Mouse (Mus musculus) liver, embryonic 13.5 days (tissue): ENCODE data around the gene Timm50. TPM values are rescaled to one million over a fixed set of nuclear protein-coding genes. Genes with fewer than 3 reads are reported as not detected.
A peak's percentile ranks its signal among the peaks of the same experiment; 100 is the strongest.

ENCODE experiments used
- ATAC-seq: fragments of 200-750 bp; cut with Nextera tagmentation; 2 replicates; pipeline ENCODE4 v1.8.0; 2017; ENCODE audit warnings: low read depth, mild to moderate bottlenecking, moderate number of reproducible peaks, moderate library complexity
- DNase-seq: peaks from one replicate; pipeline ENCODE4 v3.0.0; 2022
- H3K27ac ChIP-seq: fragments of 300-500 bp; sonication (generic); 2 replicates; pipeline ENCODE4 v1.5.1; 2015; ENCODE audit warnings: moderate library complexity, mild to moderate bottlenecking, inconsistent platforms
- H3K27me3 ChIP-seq: fragments of 300-500 bp; sonication (generic); 2 replicates; pipeline ENCODE4 v1.6.1; 2015; ENCODE audit warnings: mild to moderate bottlenecking, inconsistent platforms
- H3K36me3 ChIP-seq: fragments of 300-500 bp; sonication (generic); 2 replicates; pipeline ENCODE4 v1.6.1; 2015; ENCODE audit warnings: mild to moderate bottlenecking, inconsistent platforms
- H3K4me1 ChIP-seq: fragments of 300-500 bp; sonication (generic); replicated peaks from 2 replicates; pipeline ENCODE4 v1.6.1; 2015; ENCODE audit warnings: inconsistent platforms
- H3K4me2 ChIP-seq: fragments of 300-500 bp; sonication (generic); 2 replicates; pipeline ENCODE4 v1.6.1; 2015; ENCODE audit warnings: inconsistent platforms, mild to moderate bottlenecking, moderate library complexity
- H3K4me3 ChIP-seq: fragments of 300-500 bp; sonication (generic); replicated peaks from 2 replicates; pipeline ENCODE4 v1.5.1; 2015; ENCODE audit warnings: mild to moderate bottlenecking, inconsistent platforms
- H3K9ac ChIP-seq: fragments of 300-500 bp; sonication (generic); 2 replicates; pipeline ENCODE4 v1.6.1; 2015; ENCODE audit warnings: mild to moderate bottlenecking, inconsistent platforms
- H3K9me3 ChIP-seq: fragments of 300-500 bp; sonication (generic); replicated peaks from 2 replicates; pipeline ENCODE4 v1.6.1; 2016; ENCODE audit warnings: inconsistent platforms
- WGBS: fragments of 180-500 bp; shearing (Covaris S2); methylation state at CpG from one replicate; pipeline ENCODE4 v1.1.7; 2015; ENCODE audit not compliant: insufficient replicate concordance; 5-methylcytosine and 5-hydroxymethylcytosine counted together
- polyA plus RNA-seq: library from polyadenylated mRNA; unstranded; fragments of >200 nt; fragmentation: Nextera tagmentation; extraction: Ambion mirVana; gene quantifications from 2 replicates; pipeline ENCODE4 v1.2.1, GENCODE M21; 2015

Gene Timm50
- polyA plus RNA-seq = 114 and 118 TPM in 2 replicates

DNA sequence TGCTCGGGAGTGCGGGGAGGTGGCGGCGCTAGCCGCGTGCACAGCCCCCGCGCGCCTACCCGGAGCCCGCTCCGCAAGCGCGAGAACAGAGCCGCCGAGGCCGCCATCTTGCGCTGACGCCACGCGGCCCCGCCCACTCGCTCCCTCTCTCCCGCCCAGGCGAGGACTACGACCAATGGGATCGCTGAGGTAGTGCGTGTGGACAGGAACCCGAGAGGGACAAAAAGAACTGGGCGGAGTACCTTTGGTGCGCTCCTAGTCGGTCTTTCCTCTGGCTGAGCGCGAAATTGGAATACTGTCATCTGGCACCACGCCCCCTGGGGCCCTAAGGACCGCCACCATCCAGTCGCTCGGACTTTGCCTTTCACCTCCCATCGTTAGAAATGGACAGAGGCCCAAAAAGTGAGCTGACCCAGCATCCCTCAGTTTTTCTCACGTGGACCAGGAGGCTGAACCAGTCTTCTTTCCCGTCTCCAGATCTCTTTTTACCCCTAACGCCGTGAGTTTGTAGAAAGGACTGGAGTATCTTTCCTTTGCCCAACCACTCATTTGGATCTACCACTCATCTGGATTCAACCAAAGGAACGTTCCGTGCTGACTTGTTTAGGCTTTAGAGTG is at the start of gene Timm50:
Timm50 (minus strand) TSS at position 147 of the 618 bp plus-strand sequence.
- DNase-seq = peak; percentile 96
- Histone ChIP-seq H3K36me3 (peaks cover 69% of the 10 kb centered on the region), H3K4me2 (peak within 1 kb of the TSS; percentile 92), H3K9ac (peak within 1 kb of the TSS; percentile 92), H3K4me1 (peaks cover 31% of the 10 kb centered on the region), H3K9me3 (no peaks in the 10 kb centered on the region), H3K27me3 (no peaks in the 10 kb centered on the region), H3K4me3 (peak within 1 kb of the TSS; percentile 90), H3K27ac (peak within 1 kb of the TSS; percentile 76)
- WGBS = under 1% methylated on average over 45 of the region's 45 CpGs
- ATAC-seq = peak; percentile 96

DNA sequence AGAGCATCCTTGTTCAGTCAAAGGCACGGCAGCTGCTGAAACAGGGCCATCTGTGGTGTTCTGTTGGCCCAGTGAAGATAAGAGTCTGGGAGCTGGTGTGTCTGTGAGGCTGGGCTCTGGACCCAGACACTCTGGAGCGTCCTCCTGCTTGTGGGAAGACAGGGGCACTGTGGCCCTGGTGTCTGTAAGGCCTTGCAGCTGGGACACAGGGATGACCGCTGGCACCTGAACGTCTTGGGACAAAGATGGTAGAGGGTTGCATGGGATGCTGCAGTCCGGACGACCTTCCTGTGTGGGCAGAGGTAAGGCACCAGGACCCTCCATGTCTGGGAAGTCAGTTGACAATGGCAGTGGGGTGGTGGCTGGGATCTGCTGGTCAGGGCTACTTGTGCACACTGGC is 48.4 kb upstream of the Timm50 start:
- Histone ChIP-seq H3K4me2 (no peak overlapping the region), H3K9me3 (no peaks in the 10 kb centered on the region), H3K27ac (no peak overlapping the region), H3K27me3 (no peaks in the 10 kb centered on the region), H3K9ac (no peak overlapping the region), H3K36me3 (peaks cover 25% of the 10 kb centered on the region), H3K4me1 (peaks cover 27% of the 10 kb centered on the region), H3K4me3 (no peak overlapping the region)
- 78% methylated on average over 6 of the region's 6 CpGs for WGBS
- ATAC-seq = no peak
- DNase-seq = no peak

DNA sequence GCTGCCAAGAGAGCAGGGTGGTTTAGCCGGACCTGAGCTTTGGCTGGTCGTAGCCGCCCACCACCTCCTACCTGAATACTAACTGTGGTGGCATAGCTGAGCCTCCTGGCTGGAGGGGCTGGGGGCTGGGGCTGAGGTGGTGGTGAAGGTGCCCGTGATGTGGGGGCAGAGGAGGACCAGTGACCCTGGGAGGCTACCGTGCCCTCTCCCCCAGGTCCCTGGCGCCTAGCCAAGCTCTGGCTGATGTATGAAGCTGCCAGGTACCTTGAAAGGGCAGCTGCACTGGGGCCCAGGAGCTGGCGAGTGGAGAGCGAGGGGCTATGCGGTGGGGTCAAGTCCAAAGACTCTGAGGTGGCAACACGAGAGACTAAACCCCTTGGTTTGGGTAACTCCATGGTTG is 48.0 kb upstream of the Timm50 start:
- Histone ChIP-seq H3K36me3 (peaks cover 29% of the 10 kb centered on the region), H3K9ac (no peak overlapping the region), H3K4me1 (peaks cover 27% of the 10 kb centered on the region), H3K27ac (no peak overlapping the region), H3K4me2 (no peak overlapping the region), H3K4me3 (no peak overlapping the region), H3K9me3 (no peaks in the 10 kb centered on the region), H3K27me3 (no peaks in the 10 kb centered on the region)
- WGBS = 79% methylated on average over 10 of the region's 10 CpGs
- ATAC-seq = no peak
- no peak for DNase-seq

DNA sequence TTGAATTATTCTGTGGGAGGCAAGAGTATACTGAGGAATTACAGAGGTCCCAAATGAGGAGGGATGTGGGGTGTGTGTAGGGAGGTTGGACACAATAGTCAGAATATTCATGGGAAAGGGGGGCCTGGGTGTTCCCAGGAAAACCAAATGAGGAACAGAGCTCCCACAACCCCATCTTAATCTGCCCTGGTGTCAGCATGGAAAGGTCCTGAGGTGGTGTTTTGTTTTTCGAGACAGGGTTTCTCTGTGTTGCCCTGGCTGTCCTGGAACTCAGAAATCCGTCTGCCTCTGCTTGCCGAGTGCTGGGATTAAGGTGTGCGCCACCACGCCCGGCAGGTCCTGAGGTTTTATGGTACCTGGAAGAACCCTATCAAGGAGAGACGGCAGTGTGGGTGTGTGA is 46.6 kb upstream of the Timm50 start:
- Histone ChIP-seq H3K9ac (no peak overlapping the region), H3K4me2 (no peak overlapping the region), H3K27ac (peak overlapping the region; percentile 75; the same call in 1 of the 2 replicates), H3K9me3 (no peaks in the 10 kb centered on the region), H3K4me3 (no peak overlapping the region), H3K27me3 (no peaks in the 10 kb centered on the region), H3K4me1 (peaks cover 33% of the 10 kb centered on the region), H3K36me3 (peaks cover 43% of the 10 kb centered on the region)
- 53% methylated on average over 7 of the region's 7 CpGs for WGBS
- DNase-seq = no peak
- no peak for ATAC-seq

DNA sequence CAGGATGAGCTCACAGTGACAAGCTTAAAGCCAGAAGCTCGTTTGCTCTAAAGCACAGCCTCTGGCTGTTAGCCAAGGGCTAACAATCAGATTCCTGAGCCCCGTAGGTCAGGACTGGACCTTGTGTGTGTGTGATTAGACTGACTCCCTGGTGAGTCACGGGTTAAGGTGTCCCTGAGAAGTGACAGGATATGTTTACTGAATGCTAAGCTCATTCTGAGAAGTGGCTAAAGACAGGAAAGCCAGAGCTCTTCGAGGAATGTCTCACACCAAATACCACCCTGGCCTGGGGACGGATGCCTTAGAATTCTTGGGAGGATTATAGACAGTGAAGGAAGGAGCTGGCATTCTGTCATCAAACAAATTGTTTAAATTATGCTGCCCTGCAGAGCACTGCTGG is 46.1 kb upstream of the Timm50 start:
- no peak overlapping the region for H3K4me3 ChIP-seq
- peak overlapping the region; percentile 23; the same call in 1 of the 2 replicates for H3K4me2 ChIP-seq
- no peaks in the 10 kb centered on the region for H3K9me3 ChIP-seq
- peaks cover 48% of the 10 kb centered on the region for H3K36me3 ChIP-seq
- H3K27ac ChIP-seq = peak overlapping the region; percentile 75
- peaks cover 38% of the 10 kb centered on the region for H3K4me1 ChIP-seq
- H3K27me3 ChIP-seq = no peaks in the 10 kb centered on the region
- ATAC-seq (peak; percentile 19; the same call in 1 of the 2 replicates), DNase-seq (no peak)
- H3K9ac ChIP-seq = no peak overlapping the region
- 13% methylated on average over 5 of the region's 5 CpGs for WGBS

GRCm38 (mm10) chr7:28356981-28357380 is 45.1 kb upstream of the Timm50 start:
- WGBS = 24% methylated on average over 5 of the region's 5 CpGs
- H3K9ac ChIP-seq = 0 out of 2 replicates have a peak overlapping the region, but pooled peaks have one; percentile 9
- H3K27ac ChIP-seq = peak overlapping the region; percentile 75
- H3K4me3 ChIP-seq = no peak overlapping the region
- no peak overlapping the region for H3K4me2 ChIP-seq
- no peaks in the 10 kb centered on the region for H3K9me3 ChIP-seq
- peaks cover 48% of the 10 kb centered on the region for H3K4me1 ChIP-seq
- ATAC-seq (no peak), DNase-seq (no peak)
- H3K36me3 ChIP-seq = peaks cover 55% of the 10 kb centered on the region
- H3K27me3 ChIP-seq = no peaks in the 10 kb centered on the region

DNA sequence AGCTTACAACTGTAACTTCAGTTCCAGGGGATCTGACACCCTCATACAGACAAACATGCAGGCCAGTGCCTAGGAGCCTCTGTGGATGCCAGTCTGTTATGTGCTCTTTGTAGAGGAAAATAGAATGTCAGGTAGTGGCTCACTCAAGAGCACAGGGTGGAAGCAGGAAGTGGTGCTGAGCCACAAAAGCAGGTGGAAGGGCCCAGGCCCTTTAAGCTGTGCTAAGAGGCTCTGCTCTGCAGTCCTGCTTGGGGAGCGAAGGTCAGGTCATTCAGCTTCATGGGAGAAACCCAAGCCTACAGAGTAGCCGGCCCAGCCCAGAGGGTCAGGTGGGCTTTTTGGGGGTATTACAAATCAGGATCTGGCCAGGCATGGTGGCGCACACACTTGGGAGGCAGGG is 43.3 kb upstream of the Timm50 start:
- H3K27me3 ChIP-seq = no peaks in the 10 kb centered on the region

DNA sequence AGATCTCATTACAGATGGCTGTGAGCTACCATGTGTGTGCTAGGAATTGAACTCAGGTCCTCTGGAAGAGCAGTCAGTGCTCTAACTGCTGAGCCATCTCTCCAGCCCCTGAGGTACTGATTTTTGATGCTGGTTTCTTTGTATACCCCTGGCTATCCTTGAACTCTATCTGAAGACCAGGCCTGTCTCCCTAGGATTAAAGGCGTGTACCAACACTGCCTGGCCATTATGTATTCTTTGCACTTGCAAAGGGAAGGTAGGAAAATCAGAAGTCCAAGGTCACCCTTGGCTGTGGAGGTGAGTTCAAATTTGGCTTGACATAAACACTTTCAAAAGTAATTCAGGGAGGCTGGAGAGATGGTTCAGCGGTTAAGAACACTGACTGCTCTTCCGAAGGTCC is 42.7 kb upstream of the Timm50 start:
- no peak overlapping the region for H3K4me2 ChIP-seq
- H3K4me3 ChIP-seq = no peak overlapping the region
- H3K27me3 ChIP-seq = no peaks in the 10 kb centered on the region
- WGBS = 84% methylated on average over 3 of the region's 3 CpGs
- H3K36me3 ChIP-seq = peaks cover 39% of the 10 kb centered on the region
- H3K9me3 ChIP-seq = no peaks in the 10 kb centered on the region
- H3K9ac ChIP-seq = no peak overlapping the region
- H3K4me1 ChIP-seq = peaks cover 63% of the 10 kb centered on the region
- no peak overlapping the region for H3K27ac ChIP-seq
- DNase-seq = no peak
- ATAC-seq = no peak

More for the DNA sequence above, 43.3 kb upstream of the Timm50 start:
- DNase-seq = no peak
- WGBS = 77% methylated on average over 3 of the region's 3 CpGs
- no peak overlapping the region for H3K4me3 ChIP-seq
- peak overlapping the region; percentile 29; the same call in 1 of the 2 replicates for H3K27ac ChIP-seq
- H3K36me3 ChIP-seq = peaks cover 44% of the 10 kb centered on the region
- no peak overlapping the region for H3K9ac ChIP-seq
- no peak overlapping the region for H3K4me2 ChIP-seq
- no peak for ATAC-seq
- H3K4me1 ChIP-seq = peaks cover 57% of the 10 kb centered on the region
- H3K9me3 ChIP-seq = no peaks in the 10 kb centered on the region

DNA sequence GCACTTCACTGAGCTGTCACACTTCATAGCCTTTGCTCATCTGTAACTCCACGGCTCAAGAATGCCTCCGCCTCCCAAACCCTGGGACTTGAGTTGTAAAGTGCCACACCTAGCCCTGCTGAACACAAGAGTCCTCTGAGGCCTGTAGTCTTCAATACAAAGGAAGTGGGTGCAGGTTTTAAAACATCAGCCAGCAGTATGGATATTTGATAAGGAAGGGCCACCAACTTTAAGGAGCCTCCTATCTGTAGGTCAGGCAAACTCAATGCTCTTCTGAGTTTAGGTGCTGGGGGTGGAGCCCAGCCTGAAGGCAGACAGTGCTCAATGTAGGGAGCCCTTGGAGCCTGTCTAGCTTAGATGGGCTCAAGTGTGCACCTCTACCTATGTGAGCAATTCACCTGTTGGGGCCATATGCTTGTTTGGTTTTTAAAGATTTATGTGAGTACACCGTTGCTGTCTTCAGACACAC is 42.3 kb upstream of the Timm50 start:
- WGBS = 65% methylated on average over 3 of the region's 3 CpGs
- Histone ChIP-seq H3K36me3 (peaks cover 39% of the 10 kb centered on the region), H3K9ac (no peak overlapping the region), H3K27ac (peak overlapping the region; percentile 30; the same call in 1 of the 2 replicates), H3K4me1 (peaks cover 66% of the 10 kb centered on the region), H3K27me3 (no peaks in the 10 kb centered on the region), H3K9me3 (no peaks in the 10 kb centered on the region), H3K4me2 (no peak overlapping the region), H3K4me3 (no peak overlapping the region)
- DNase-seq (no peak), ATAC-seq (no peak)

DNA sequence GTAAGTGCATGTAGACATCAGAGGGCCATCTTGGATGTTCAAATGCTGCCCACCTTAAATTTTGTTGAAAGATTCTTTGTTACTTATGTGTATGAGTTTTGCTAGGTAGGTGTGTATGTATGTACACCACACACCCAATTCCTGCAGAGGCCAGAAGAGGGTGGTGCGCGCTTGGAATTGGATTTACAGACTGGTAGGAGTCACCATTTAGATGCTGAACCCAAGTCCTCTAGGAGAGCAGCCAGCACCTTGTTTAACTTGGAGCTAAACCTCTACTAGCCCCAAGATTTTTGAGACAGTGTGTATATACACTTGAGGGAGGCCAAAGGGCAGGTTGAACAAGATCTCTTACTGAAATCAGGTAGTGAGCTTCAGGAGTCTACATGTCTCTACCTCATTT is 41.4 kb upstream of the Timm50 start:
- Histone ChIP-seq H3K36me3 (peaks cover 39% of the 10 kb centered on the region), H3K9ac (no peak overlapping the region), H3K27me3 (no peaks in the 10 kb centered on the region), H3K4me3 (no peak overlapping the region), H3K9me3 (no peaks in the 10 kb centered on the region), H3K27ac (peak overlapping the region; percentile 54), H3K4me2 (peak overlapping the region; percentile 10; the same call in 1 of the 2 replicates), H3K4me1 (peaks cover 63% of the 10 kb centered on the region)
- DNase-seq (no peak), ATAC-seq (no peak)
- 96% methylated on average over 2 of the region's 2 CpGs for WGBS

- WGBS = 10% methylated on average over 4 of the region's 4 CpGs
- Histone ChIP-seq H3K9ac (peak overlapping the region; percentile 98), H3K27me3 (no peaks in the 10 kb centered on the region), H3K4me1 (peaks cover 48% of the 10 kb centered on the region), H3K4me2 (peak overlapping the region; percentile 90), H3K9me3 (no peaks in the 10 kb centered on the region), H3K27ac (peak overlapping the region; percentile 87), H3K36me3 (peaks cover 39% of the 10 kb centered on the region), H3K4me3 (peak overlapping the region; percentile 90)
- ATAC-seq = no peak
- DNase-seq = no peak
Observed at GRCm38 (mm10) chr7:28351676-28352191, 39.9 kb upstream of the Timm50 start.
